Mouse (Mus musculus) midbrain, embryonic 14.5 days (tissue): ENCODE measurements at regions not wholly inside any gene's neighbourhood (a gene's known extent, or its start where the extent isn't known, plus 50 kb on each side); places are given as distances from the start of the nearest gene placed in this dataset. TPM values are rescaled to one million over a fixed set of nuclear protein-coding genes. Genes with fewer than 3 reads are reported as not detected.

Experiments
- ATAC-seq: fragments of 200-750 bp; cut with Nextera tagmentation; 2 replicates; pipeline ENCODE4 v1.8.0; 2017; ENCODE audit warnings: moderate number of reproducible peaks, moderate library complexity; ENCODE audit not compliant: low FRiP score, low TSS enrichment
- DNase-seq: peaks from one replicate; pipeline ENCODE4 v3.0.0-alpha.2; 2015
- H3K27ac ChIP-seq: fragments of 300-500 bp; sonication (generic); replicated peaks from 2 replicates; pipeline ENCODE4 v1.5.1; 2014; ENCODE audit warnings: mild to moderate bottlenecking, low read depth, low read length, moderate library complexity
- H3K27me3 ChIP-seq: fragments of 300-500 bp; sonication (generic); 2 replicates; pipeline ENCODE4 v1.6.1; 2014; ENCODE audit warnings: low read length, control low read depth, mixed read lengths; ENCODE audit not compliant: control insufficient read depth, insufficient read depth
- H3K36me3 ChIP-seq: fragments of 300-500 bp; sonication (generic); 2 replicates; pipeline ENCODE4 v1.6.1; 2014; ENCODE audit warnings: low read length, control low read depth; ENCODE audit not compliant: control insufficient read depth, insufficient read depth
- H3K4me1 ChIP-seq: fragments of 300-500 bp; sonication (generic); 2 replicates; pipeline ENCODE4 v1.6.1; 2014; ENCODE audit warnings: mild to moderate bottlenecking, antibody characterized with exemption, low read length, control low read depth; ENCODE audit not compliant: control insufficient read depth, insufficient read depth
- H3K4me2 ChIP-seq: fragments of 300-500 bp; sonication (generic); 2 replicates; pipeline ENCODE4 v1.6.1; 2014; ENCODE audit warnings: mild to moderate bottlenecking, low read length, moderate library complexity
- H3K4me3 ChIP-seq: fragments of 300-500 bp; sonication (generic); replicated peaks from 2 replicates; pipeline ENCODE4 v1.5.1; 2014; ENCODE audit warnings: low read depth, low read length
- H3K9ac ChIP-seq: fragments of 300-500 bp; sonication (generic); replicated peaks from 2 replicates; pipeline ENCODE4 v1.6.1; 2014; ENCODE audit warnings: mild to moderate bottlenecking, low read length, moderate library complexity
- H3K9me3 ChIP-seq: fragments of 300-500 bp; sonication (generic); 2 replicates; pipeline ENCODE4 v1.6.1; 2016; ENCODE audit warnings: low read length, control low read depth, mixed read lengths; ENCODE audit not compliant: control insufficient read depth
- WGBS: fragments of 180-500 bp; shearing (Covaris S2); extraction: QIAGEN DNeasy Blood & Tissue Kit; methylation state at CpG from one replicate; pipeline ENCODE4 v1.1.7; 2014; 5-methylcytosine and 5-hydroxymethylcytosine counted together
- microRNA-seq: library from miRNA; unstranded; fragments of <30 nt; microRNA quantifications from one replicate; pipeline ENCODE4, GENCODE M21; 2016

- no peaks in the 10 kb centered on the region for H3K9me3 ChIP-seq
- H3K4me2 ChIP-seq: no peak overlapping the region
- H3K27me3 ChIP-seq: no peaks in the 10 kb centered on the region
- no peak for ATAC-seq
- 84% methylated on average over 5 of the region's 5 CpGs for WGBS
- H3K4me1 ChIP-seq: no peaks in the 10 kb centered on the region
- no peak overlapping the region for H3K4me3 ChIP-seq
- H3K27ac ChIP-seq: no peak overlapping the region
- H3K36me3 ChIP-seq: no peaks in the 10 kb centered on the region
- H3K9ac ChIP-seq: no peak overlapping the region
- no peak for DNase-seq
Measured at GRCm38 (mm10) chr4:81501802-81502201, 59.2 kb upstream of the Mpdz start.

DNA sequence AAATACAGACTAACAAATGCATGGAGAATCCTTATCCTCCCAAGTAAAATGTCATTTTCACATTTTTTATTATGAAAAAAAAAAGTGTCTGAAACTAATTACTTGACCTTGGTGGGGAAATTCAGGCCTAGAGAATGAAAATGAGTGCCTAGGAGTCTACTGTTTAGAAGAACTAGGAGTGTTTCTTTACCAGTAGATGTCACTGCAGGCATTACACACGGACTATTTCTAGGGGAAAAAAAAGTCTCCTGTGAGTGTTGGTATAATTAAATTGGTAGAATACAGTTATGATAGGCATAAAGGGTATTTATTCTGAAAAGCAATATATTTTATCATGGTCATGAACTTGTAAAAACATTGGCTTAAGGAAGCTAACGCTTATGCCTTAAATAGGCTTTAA is 55.5 kb upstream of the Mpdz start:
- peak; percentile 81 for DNase-seq
- WGBS: 49% methylated on average over 2 of the region's 2 CpGs
- Histone ChIP-seq H3K27ac (no peak overlapping the region), H3K27me3 (no peaks in the 10 kb centered on the region), H3K36me3 (no peaks in the 10 kb centered on the region), H3K4me1 (no peaks in the 10 kb centered on the region), H3K4me3 (no peak overlapping the region), H3K9me3 (no peaks in the 10 kb centered on the region), H3K9ac (no peak overlapping the region), H3K4me2 (no peak overlapping the region)
- no peak for ATAC-seq

DNA sequence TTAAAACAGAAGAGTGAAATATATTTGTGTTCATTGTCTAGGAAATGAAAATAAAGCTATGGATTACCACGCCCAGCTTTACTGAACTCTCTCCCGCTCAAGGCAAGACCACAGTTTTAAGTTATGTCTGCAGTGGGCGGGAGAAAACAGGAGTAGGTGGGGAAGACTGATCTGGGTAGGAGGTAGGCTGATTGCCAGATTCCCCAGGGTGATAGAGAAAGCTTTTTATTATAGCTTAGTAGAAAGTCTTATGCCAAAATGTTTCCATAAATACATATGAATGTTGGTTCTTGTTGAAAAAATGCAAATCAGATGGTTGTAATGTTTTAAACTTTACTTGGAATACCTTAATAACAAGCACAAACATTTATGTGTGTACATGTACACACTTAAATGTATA is 50.2 kb upstream of the Mpdz start:
- Histone ChIP-seq H3K4me3 (no peak overlapping the region), H3K4me1 (no peaks in the 10 kb centered on the region), H3K27me3 (no peaks in the 10 kb centered on the region), H3K27ac (no peak overlapping the region), H3K4me2 (no peak overlapping the region), H3K9ac (no peak overlapping the region), H3K36me3 (no peaks in the 10 kb centered on the region), H3K9me3 (no peaks in the 10 kb centered on the region)
- DNase-seq: no peak
- ATAC-seq: no peak
- 92% methylated on average over 3 of the region's 3 CpGs for WGBS

Small RNAs in the stretch of these regions (microRNA-seq; reads per million reads assigned to microRNA genes)
- gene Gm22402: not detected
